Mouse (Mus musculus) thymus, adult 2 months (tissue): Measurements from ENCODE around the gene Ptn. TPM values are rescaled to one million over a fixed set of nuclear protein-coding genes. Genes with fewer than 3 reads are reported as not detected.

Experiments used
- DNase-seq: peaks from one replicate; pipeline ENCODE4 v3.0.0; 2021
- H3K27ac ChIP-seq: fragments of 200-500 bp; 2 replicates; pipeline ENCODE4 v1.5.1; 2012; ENCODE audit warnings: low read length, control low read depth; ENCODE audit not compliant: control insufficient read depth, insufficient read depth
- H3K27me3 ChIP-seq: fragments of 200-500 bp; 2 replicates; pipeline ENCODE4 v1.6.1; 2012; ENCODE audit warnings: mild to moderate bottlenecking, low read length, moderate library complexity, mixed read lengths; ENCODE audit not compliant: control insufficient read depth, insufficient read depth
- H3K36me3 ChIP-seq: fragments of 200-500 bp; 2 replicates; pipeline ENCODE4 v1.6.1; 2012; ENCODE audit warnings: mild to moderate bottlenecking, low read length, moderate library complexity; ENCODE audit not compliant: control insufficient read depth, insufficient read depth
- H3K4me1 ChIP-seq: fragments of 200-500 bp; replicated peaks from 2 replicates; pipeline ENCODE4 v1.6.1; 2012; ENCODE audit warnings: low read length; ENCODE audit not compliant: control insufficient read depth, insufficient read depth
- H3K4me3 ChIP-seq: fragments of 200-500 bp; 2 replicates; pipeline ENCODE4 v1.5.1; 2012; ENCODE audit warnings: mild to moderate bottlenecking, low read length, control low read depth, moderate library complexity; ENCODE audit not compliant: control insufficient read depth, insufficient read depth
- CTCF ChIP-seq: fragments of 200-500 bp; IDR thresholded peaks from 2 replicates; pipeline ENCODE4 v1.5.1; 2012; ENCODE audit warnings: mild to moderate bottlenecking, control low read depth, low read length, moderate library complexity, borderline replicate concordance; ENCODE audit not compliant: control insufficient read depth, poor library complexity, insufficient read depth; ENCODE audit errors: extremely low read depth
- POLR2A ChIP-seq: fragments of 200-500 bp; IDR thresholded peaks from 2 replicates; pipeline ENCODE4 v1.6.1; 2012; ENCODE audit warnings: mild to moderate bottlenecking, low read length, control low read depth, moderate library complexity; ENCODE audit not compliant: control insufficient read depth, poor library complexity, insufficient read depth; ENCODE audit errors: extremely low read depth
- WGBS: fragments of 180-500 bp; shearing (Covaris S2); methylation state at CpG from one replicate; pipeline ENCODE4 v1.1.7; 2018; 5-methylcytosine and 5-hydroxymethylcytosine counted together
- polyA plus RNA-seq: library from polyadenylated mRNA; depleted of rRNA; stranded (reverse); fragments of >200 nt; gene quantifications from 2 replicates; pipeline ENCODE4 v1.2.3, GENCODE M21; 2012

The Ptn gene
- polyA plus RNA-seq, 1 experiment = 2.9 TPM

- WGBS = 91% methylated on average over 10 of the region's 10 CpGs
- no peak for DNase-seq
- TF ChIP-seq POLR2A = no peak
- Histone ChIP-seq H3K36me3 (no peaks in the 10 kb centered on the region), H3K27ac (no peak overlapping the region), H3K4me3 (no peak overlapping the region), H3K27me3 (no peaks in the 10 kb centered on the region), H3K4me1 (no peaks in the 10 kb centered on the region)
Observed at GRCm38 (mm10) chr6:36775647-36776360, 34.2 kb downstream of the Ptn start.

- no peaks in the 10 kb centered on the region for H3K36me3 ChIP-seq
- WGBS = 86% methylated on average over 2 of the region's 2 CpGs
Observed at GRCm38 (mm10) chr6:36772541-36772940, 37.5 kb downstream of the Ptn start.

GRCm38 (mm10) chr6:36769012-36769411 lies 41.0 kb downstream of the Ptn start:
- TF ChIP-seq POLR2A (no peak), CTCF (no peak)
- Histone ChIP-seq H3K27ac (no peak overlapping the region), H3K27me3 (no peaks in the 10 kb centered on the region), H3K4me3 (no peak overlapping the region), H3K4me1 (no peaks in the 10 kb centered on the region), H3K36me3 (no peaks in the 10 kb centered on the region)
- DNase-seq = no peak
- WGBS = 95% methylated on average over 3 of the region's 3 CpGs

More at GRCm38 (mm10) chr6:36772541-36772940, 37.5 kb downstream of the Ptn start:
- no peak for DNase-seq
- Histone ChIP-seq H3K4me3 (no peak overlapping the region), H3K27ac (no peak overlapping the region), H3K4me1 (no peaks in the 10 kb centered on the region), H3K27me3 (no peaks in the 10 kb centered on the region)
- TF ChIP-seq POLR2A (no peak), CTCF (no peak)

GRCm38 (mm10) chr6:36766941-36767340 lies 43.1 kb downstream of the Ptn start:
- Histone ChIP-seq H3K4me1 (no peaks in the 10 kb centered on the region), H3K27me3 (no peaks in the 10 kb centered on the region), H3K27ac (no peak overlapping the region), H3K36me3 (no peaks in the 10 kb centered on the region), H3K4me3 (no peak overlapping the region)
- TF ChIP-seq CTCF = no peak
- no peak for TF ChIP-seq POLR2A
- DNase-seq = no peak
- 94% methylated on average over 3 of the region's 3 CpGs for WGBS

GRCm38 (mm10) chr6:36755001-36755885 lies 54.8 kb downstream of the Ptn start:
- 91% methylated on average over 10 of the region's 10 CpGs for WGBS
- TF ChIP-seq CTCF (no peak), POLR2A (no peak)
- DNase-seq = no peak
- no peaks in the 10 kb centered on the region for H3K4me1 ChIP-seq
- H3K27ac ChIP-seq = no peak overlapping the region
- H3K27me3 ChIP-seq = no peaks in the 10 kb centered on the region
- no peaks in the 10 kb centered on the region for H3K36me3 ChIP-seq
- H3K4me3 ChIP-seq = no peak overlapping the region

- H3K36me3 ChIP-seq = no peaks in the 10 kb centered on the region
- WGBS = 89% methylated on average over 6 of the region's 6 CpGs
Observed at GRCm38 (mm10) chr6:36752887-36753286, 57.1 kb downstream of the Ptn start.

More at GRCm38 (mm10) chr6:36752887-36753286, 57.1 kb downstream of the Ptn start:
- Histone ChIP-seq H3K27ac (no peak overlapping the region), H3K4me3 (no peak overlapping the region), H3K4me1 (no peaks in the 10 kb centered on the region), H3K27me3 (no peaks in the 10 kb centered on the region)
- no peak for DNase-seq
- TF ChIP-seq CTCF (no peak), POLR2A (no peak)
